Mouse (Mus musculus) embryonic facial prominence, embryonic 13.5 days (tissue): ENCODE results near the gene Plcd3. TPM values are rescaled to one million over a fixed set of nuclear protein-coding genes. Genes with fewer than 3 reads are reported as not detected.
A peak's percentile ranks its signal among the peaks of the same experiment; 100 is the strongest.

Source experiments
- ATAC-seq: fragments of 200-750 bp; cut with Nextera tagmentation; 2 replicates; pipeline ENCODE4 v1.8.0; 2017; ENCODE audit warnings: low read depth; ENCODE audit not compliant: insufficient number of reproducible peaks, insufficient read depth, low FRiP score, low TSS enrichment
- H3K27ac ChIP-seq: fragments of 300-500 bp; sonication (generic); 2 replicates; pipeline ENCODE4 v1.5.1; 2015; ENCODE audit warnings: moderate library complexity, mild to moderate bottlenecking, inconsistent platforms
- H3K27me3 ChIP-seq: fragments of 300-500 bp; sonication (generic); 2 replicates; pipeline ENCODE4 v1.6.1; 2015; ENCODE audit warnings: mild to moderate bottlenecking, inconsistent platforms
- H3K36me3 ChIP-seq: fragments of 300-500 bp; sonication (generic); 2 replicates; pipeline ENCODE4 v1.6.1; 2015; ENCODE audit warnings: mild to moderate bottlenecking, inconsistent platforms
- H3K4me1 ChIP-seq: fragments of 300-500 bp; sonication (generic); 2 replicates; pipeline ENCODE4 v1.6.1; 2015; ENCODE audit warnings: inconsistent platforms
- H3K4me2 ChIP-seq: fragments of 300-500 bp; sonication (generic); 2 replicates; pipeline ENCODE4 v1.6.1; 2015; ENCODE audit warnings: moderate library complexity, mild to moderate bottlenecking, inconsistent platforms
- H3K4me3 ChIP-seq: fragments of 300-500 bp; sonication (generic); 2 replicates; pipeline ENCODE4 v1.5.1; 2015; ENCODE audit warnings: mild to moderate bottlenecking, inconsistent platforms
- H3K9ac ChIP-seq: fragments of 300-500 bp; sonication (generic); 2 replicates; pipeline ENCODE4 v1.6.1; 2015; ENCODE audit warnings: mild to moderate bottlenecking, inconsistent platforms
- H3K9me3 ChIP-seq: fragments of 300-500 bp; sonication (generic); 2 replicates; pipeline ENCODE4 v1.6.1; 2016; ENCODE audit warnings: inconsistent platforms
- WGBS: fragments of 180-500 bp; shearing (Covaris S2); methylation state at CpG from one replicate; pipeline ENCODE4 v1.1.7; 2015; ENCODE audit warnings: mixed read lengths; 5-methylcytosine and 5-hydroxymethylcytosine counted together
- polyA plus RNA-seq: library from polyadenylated mRNA; unstranded; fragments of >200 nt; fragmentation: Nextera tagmentation; extraction: Ambion mirVana; gene quantifications from 2 replicates; pipeline ENCODE4 v1.2.1, GENCODE M21; 2015

Plcd3 gene
- polyA plus RNA-seq, 1 experiment from 2014 or later = 7.2 TPM

GRCm38 (mm10) chr11:103136039-103136577 is 34.6 kb upstream of the Plcd3 start:
- Histone ChIP-seq H3K27me3 (no peaks in the 10 kb centered on the region), H3K9ac (no peak overlapping the region), H3K4me2 (no peak overlapping the region), H3K4me3 (no peak overlapping the region), H3K27ac (no peak overlapping the region), H3K36me3 (peaks cover 21% of the 10 kb centered on the region), H3K9me3 (no peaks in the 10 kb centered on the region), H3K4me1 (peaks cover 34% of the 10 kb centered on the region)
- ATAC-seq = no peak
- WGBS = 88% methylated on average over 8 of the region's 8 CpGs

GRCm38 (mm10) chr11:103134221-103134620 is 32.8 kb upstream of the Plcd3 start:
- peaks cover 42% of the 10 kb centered on the region for H3K4me1 ChIP-seq
- no peak overlapping the region for H3K9ac ChIP-seq
- no peaks in the 10 kb centered on the region for H3K9me3 ChIP-seq
- 64% methylated on average over 3 of the region's 3 CpGs for WGBS
- no peak overlapping the region; the same call in 1 of the 2 replicates for H3K27ac ChIP-seq
- H3K36me3 ChIP-seq = peaks cover 13% of the 10 kb centered on the region
- peak overlapping the region; percentile 63 for H3K4me2 ChIP-seq
- no peaks in the 10 kb centered on the region for H3K27me3 ChIP-seq
- peak overlapping the region; percentile 88; the same call in 1 of the 2 replicates for H3K4me3 ChIP-seq
- no peak for ATAC-seq

- Histone ChIP-seq H3K27ac (peak overlapping the region; percentile 88), H3K4me1 (peaks cover 42% of the 10 kb centered on the region), H3K9me3 (no peaks in the 10 kb centered on the region), H3K4me3 (peak overlapping the region; percentile 88), H3K4me2 (peak overlapping the region; percentile 63), H3K9ac (peak overlapping the region; percentile 70), H3K36me3 (peaks cover 7% of the 10 kb centered on the region), H3K27me3 (no peaks in the 10 kb centered on the region)
- no peak for ATAC-seq
- WGBS = 52% methylated on average over 6 of the region's 6 CpGs
Observed at GRCm38 (mm10) chr11:103133456-103134185, 32.2 kb upstream of the Plcd3 start.

- no peaks in the 10 kb centered on the region for H3K9me3 ChIP-seq
- no peaks in the 10 kb centered on the region for H3K27me3 ChIP-seq
- H3K9ac ChIP-seq = peak overlapping the region; percentile 100
- peak overlapping the region; percentile 88 for H3K4me3 ChIP-seq
- peak; percentile 88 for ATAC-seq
- H3K4me1 ChIP-seq = peaks cover 42% of the 10 kb centered on the region
- peak overlapping the region; percentile 99 for H3K27ac ChIP-seq
- under 1% methylated on average over 58 of the region's 58 CpGs for WGBS
- peak overlapping the region; percentile 69 for H3K4me2 ChIP-seq
- H3K36me3 ChIP-seq = no peaks in the 10 kb centered on the region; the same call in 1 of the 2 replicates
Observed at GRCm38 (mm10) chr11:103132576-103133455, 31.4 kb upstream of the Plcd3 start.

- no peaks in the 10 kb centered on the region for H3K9me3 ChIP-seq
- H3K4me2 ChIP-seq = peak within 1 kb of the TSS; percentile 69
- H3K9ac ChIP-seq = peak within 1 kb of the TSS; percentile 100
- H3K36me3 ChIP-seq = no peaks in the 10 kb centered on the region; the same call in 1 of the 2 replicates
- WGBS = under 1% methylated on average over 39 of the region's 39 CpGs
- peak; percentile 34 for ATAC-seq
- peaks cover 42% of the 10 kb centered on the region for H3K4me1 ChIP-seq
- peak within 1 kb of the TSS; percentile 88 for H3K4me3 ChIP-seq
- peak within 1 kb of the TSS; percentile 99 for H3K27ac ChIP-seq
- no peaks in the 10 kb centered on the region for H3K27me3 ChIP-seq
Observed at GRCm38 (mm10) chr11:103131701-103132575, 30.5 kb upstream of the Plcd3 start, which contains the start of gene Hexim2. Hexim2 (plus strand) TSS chr11:103132429.

GRCm38 (mm10) chr11:103120315-103120714 is 18.9 kb upstream of the Plcd3 start:
- no peak for ATAC-seq
- H3K27ac ChIP-seq = no peak overlapping the region
- H3K27me3 ChIP-seq = no peaks in the 10 kb centered on the region
- H3K36me3 ChIP-seq = no peaks in the 10 kb centered on the region
- H3K4me3 ChIP-seq = no peak overlapping the region
- 34% methylated on average over 5 of the region's 5 CpGs for WGBS
- H3K4me2 ChIP-seq = no peak overlapping the region
- H3K9me3 ChIP-seq = no peaks in the 10 kb centered on the region
- H3K9ac ChIP-seq = no peak overlapping the region
- peaks cover 9% of the 10 kb centered on the region for H3K4me1 ChIP-seq

- Histone ChIP-seq H3K27me3 (no peaks in the 10 kb centered on the region), H3K36me3 (no peaks in the 10 kb centered on the region), H3K9me3 (no peaks in the 10 kb centered on the region), H3K4me3 (no peak overlapping the region), H3K9ac (no peak overlapping the region), H3K4me1 (peaks cover 13% of the 10 kb centered on the region), H3K27ac (no peak overlapping the region), H3K4me2 (no peak overlapping the region)
- ATAC-seq = no peak
- WGBS = 47% methylated on average over 5 of the region's 5 CpGs
Observed at GRCm38 (mm10) chr11:103119609-103120008, 18.2 kb upstream of the Plcd3 start.

GRCm38 (mm10) chr11:103118866-103119265 is 17.4 kb upstream of the Plcd3 start:
- peaks cover 17% of the 10 kb centered on the region for H3K4me1 ChIP-seq
- H3K4me2 ChIP-seq = peak overlapping the region; percentile 90
- no peaks in the 10 kb centered on the region for H3K27me3 ChIP-seq
- H3K9ac ChIP-seq = no peak overlapping the region
- no peak for ATAC-seq
- 82% methylated on average over 2 of the region's 2 CpGs for WGBS
- peak overlapping the region; percentile 72 for H3K4me3 ChIP-seq
- H3K27ac ChIP-seq = no peak overlapping the region
- H3K36me3 ChIP-seq = no peaks in the 10 kb centered on the region
- no peaks in the 10 kb centered on the region for H3K9me3 ChIP-seq

- no peak for ATAC-seq
- Histone ChIP-seq H3K9me3 (no peaks in the 10 kb centered on the region), H3K36me3 (no peaks in the 10 kb centered on the region), H3K27ac (peak overlapping the region; percentile 85), H3K27me3 (peaks cover 6% of the 10 kb centered on the region), H3K4me2 (peak overlapping the region; percentile 90), H3K9ac (peak overlapping the region; percentile 83), H3K4me3 (peak overlapping the region; percentile 72), H3K4me1 (peaks cover 22% of the 10 kb centered on the region)
- under 1% methylated on average over 38 of the region's 38 CpGs for WGBS
Observed at GRCm38 (mm10) chr11:103117591-103118009, 16.1 kb upstream of the Plcd3 start.

- H3K36me3 ChIP-seq = no peaks in the 10 kb centered on the region
- ATAC-seq = no peak
Observed at GRCm38 (mm10) chr11:103116959-103117590, 15.6 kb upstream of the Plcd3 start.

More at GRCm38 (mm10) chr11:103116959-103117590, 15.6 kb upstream of the Plcd3 start:
- H3K4me2 ChIP-seq = peak overlapping the region; percentile 90
- WGBS = under 1% methylated on average over 35 of the region's 35 CpGs
- H3K9me3 ChIP-seq = no peaks in the 10 kb centered on the region
- peaks cover 10% of the 10 kb centered on the region for H3K27me3 ChIP-seq
- H3K9ac ChIP-seq = peak overlapping the region; percentile 83
- peak overlapping the region; percentile 85 for H3K27ac ChIP-seq
- H3K4me1 ChIP-seq = peaks cover 28% of the 10 kb centered on the region
- peak overlapping the region; percentile 72 for H3K4me3 ChIP-seq
